In genomic region chr7:126625807-126626600, GRCm38 (mm10) we compare ENCODE assay signal across 12 mouse cellular contexts. TPM values are rescaled to one million over a fixed set of nuclear protein-coding genes. Genes with fewer than 3 reads are reported as not detected.
DNase-seq lines count a peak whose midpoint lies in the region; ATAC-seq and TF ChIP-seq lines count a peak whose summit lies in the region.
"Had no signal": no experiment of that assay in that cellular context is flagged by ENCODE, and none has a peak within 500 bp of the region (broad histone marks: within the 10 kb centered on the region; RNA-seq: fewer than 3 reads in every experiment).

No protein-coding gene starts in this region.

- ATAC-seq in lung, embryonic 15.5 days (ENCODE audit: borderline replicate concordance, extremely low read depth, low FRiP score, low TSS enrichment), result peak; percentile 37; the same call in 1 of the 2 replicates
- ATAC-seq in midbrain, postnatal 0 days (ENCODE audit: low FRiP score), result no peak
- ATAC-seq: forebrain, embryonic 15.5 days had no signal

- H3K4me2 ChIP-seq in lung, embryonic 15.5 days, result no peak overlapping the region
- no peak overlapping the region for H3K4me2 ChIP-seq in midbrain, postnatal 0 days (ENCODE audit: low read depth, low read length, poor library complexity, severe bottlenecking)
- H3K4me2 ChIP-seq: forebrain, embryonic 15.5 days had no signal

- no peak for TF ChIP-seq CTCF in midbrain, postnatal 0 days (IDR thresholded peaks at IDR 0.05)

- peaks cover 15% of the 10 kb centered on the region for H3K4me1 ChIP-seq in lung, embryonic 15.5 days
- H3K4me1 ChIP-seq in midbrain, postnatal 0 days (ENCODE audit: insufficient read depth, low read length), result no peaks in the 10 kb centered on the region
- H3K4me1 ChIP-seq: forebrain, embryonic 15.5 days had no signal

- H3K36me3 ChIP-seq in lung, embryonic 15.5 days, result no peaks in the 10 kb centered on the region
- no peaks in the 10 kb centered on the region for H3K36me3 ChIP-seq in midbrain, postnatal 0 days (ENCODE audit: insufficient read depth, low read length)
- H3K36me3 ChIP-seq: forebrain, embryonic 15.5 days had no signal

- H3K4me3 ChIP-seq in lung, embryonic 15.5 days, result no peak overlapping the region
- H3K4me3 ChIP-seq in midbrain, postnatal 0 days (ENCODE audit: low read depth, low read length), result no peak overlapping the region
- H3K4me3 ChIP-seq: forebrain, embryonic 15.5 days had no signal

- no peak overlapping the region for H3K9ac ChIP-seq in lung, embryonic 15.5 days
- no peak overlapping the region for H3K9ac ChIP-seq in midbrain, postnatal 0 days (replicated peaks; ENCODE audit: low read length, poor library complexity, severe bottlenecking)
- H3K9ac ChIP-seq: forebrain, embryonic 15.5 days had no signal

- H3K9me3 ChIP-seq in lung, embryonic 15.5 days, result no peaks in the 10 kb centered on the region
- H3K9me3 ChIP-seq in midbrain, postnatal 0 days (ENCODE audit: low read length), result no peaks in the 10 kb centered on the region
- H3K9me3 ChIP-seq: forebrain, embryonic 15.5 days had no signal

- no peak overlapping the region for H3K27ac ChIP-seq in lung, embryonic 15.5 days
- H3K27ac ChIP-seq in midbrain, postnatal 0 days (ENCODE audit: low read depth, low read length), result no peak overlapping the region
- H3K27ac ChIP-seq: forebrain, embryonic 15.5 days had no signal

- no peaks in the 10 kb centered on the region for H3K27me3 ChIP-seq in lung, embryonic 15.5 days
- no peaks in the 10 kb centered on the region for H3K27me3 ChIP-seq in midbrain, postnatal 0 days (ENCODE audit: insufficient read depth, low read length)
- H3K27me3 ChIP-seq: forebrain, embryonic 15.5 days had no signal

- 80% methylated on average over 3 of the region's 3 CpGs for WGBS in lung, embryonic 15.5 days
- WGBS in midbrain, postnatal 0 days, result 80% methylated on average over 3 of the region's 3 CpGs

- peak; percentile 29 to 73 for DNase-seq in adrenal gland, adult (ENCODE audit: inconsistent age in 2 of 2, low spot score in 1 of 2)
- no peak for DNase-seq in adrenal gland, postnatal 10 days
- no peak for DNase-seq in lung, postnatal 4 days
- peak; percentile 78 for DNase-seq in fibroblast of lung, adult 2 months (ENCODE audit: low read depth)
- DNase-seq in skeletal muscle tissue, adult 2 months (ENCODE audit: low read depth, low spot score), result peak; percentile 54
- no peak for DNase-seq in midbrain, postnatal 0 days (ENCODE audit: low spot score)
- no peak for DNase-seq in spleen, postnatal 14 days (ENCODE audit: low spot score in 2 of 2)
- DNase-seq: cerebellum, adult 11 months had no signal

RNA-seq across cellular contexts. Expression of gene Nupr1, which starts 4.7 kb away (rescaled TPM):
- 10 to 100 TPM; 14.9 to 19.9 TPM for total RNA-seq in adrenal gland, postnatal 10 days (2021)
- 23.4 and 30.0 TPM in 2 replicates for polyA plus RNA-seq in lung, embryonic 15.5 days (2015; fragmentation: Nextera tagmentation; extraction: Ambion mirVana)
- 5.7 and 9.9 TPM in 2 replicates for total RNA-seq in midbrain, postnatal 0 days (2014; rRNA removed)
- polyA plus RNA-seq in midbrain, postnatal 0 days (2015; fragmentation: Nextera tagmentation; extraction: Ambion mirVana), result 16.9 and 21.4 TPM in 2 replicates

RNA-seq across cellular contexts. Expression of gene Sgf29, which starts 23.1 kb away (rescaled TPM):
- total RNA-seq in adrenal gland, postnatal 10 days (2021), result 10 to 100 TPM; 31.3 to 46.9 TPM
- polyA plus RNA-seq in lung, embryonic 15.5 days (2015; fragmentation: Nextera tagmentation; extraction: Ambion mirVana), result 47.3 and 54.9 TPM in 2 replicates
- total RNA-seq in midbrain, postnatal 0 days (2014; rRNA removed), result 44.4 and 46.6 TPM in 2 replicates
- polyA plus RNA-seq in midbrain, postnatal 0 days (2015; fragmentation: Nextera tagmentation; extraction: Ambion mirVana), result 48.0 and 56.0 TPM in 2 replicates

RNA-seq across cellular contexts. Expression of gene Il27, which starts 31.3 kb away (rescaled TPM):
- total RNA-seq in adrenal gland, postnatal 10 days (2021), result not detected
- not detected in 2 replicates for polyA plus RNA-seq in lung, embryonic 15.5 days (2015; fragmentation: Nextera tagmentation; extraction: Ambion mirVana)
- not detected in 2 replicates for total RNA-seq in midbrain, postnatal 0 days (2014; rRNA removed)
- polyA plus RNA-seq in midbrain, postnatal 0 days (2015; fragmentation: Nextera tagmentation; extraction: Ambion mirVana), result not detected in 2 replicates
- total RNA-seq: layer of hippocampus, adult 8-10 months had no signal
- polyA plus RNA-seq: forebrain, embryonic 15.5 days; heart, embryonic 11.5 days had no signal

RNA-seq across cellular contexts. Expression of gene Cln3, which starts 40.4 kb away (rescaled TPM):
- 10 to 100 TPM; 26.1 to 36.1 TPM for total RNA-seq in adrenal gland, postnatal 10 days (2021)
- polyA plus RNA-seq in lung, embryonic 15.5 days (2015; fragmentation: Nextera tagmentation; extraction: Ambion mirVana), result 27.7 and 27.9 TPM in 2 replicates
- total RNA-seq in midbrain, postnatal 0 days (2014; rRNA removed), result 32.1 and 38.9 TPM in 2 replicates
- polyA plus RNA-seq in midbrain, postnatal 0 days (2015; fragmentation: Nextera tagmentation; extraction: Ambion mirVana), result 23.9 and 31.2 TPM in 2 replicates

RNA-seq across cellular contexts. Expression of gene Apobr, which starts 41.3 kb away (rescaled TPM):
- 1 to 10 TPM; 2.1 to 2.2 TPM for total RNA-seq in adrenal gland, postnatal 10 days (2021)
- 1.1 and 1.5 TPM in 2 replicates for polyA plus RNA-seq in lung, embryonic 15.5 days (2015; fragmentation: Nextera tagmentation; extraction: Ambion mirVana)
- total RNA-seq in midbrain, postnatal 0 days (2014; rRNA removed), result 0.38 TPM in 1 of 2 replicates, not detected in the other
- 0.58 and 0.82 TPM in 2 replicates for polyA plus RNA-seq in midbrain, postnatal 0 days (2015; fragmentation: Nextera tagmentation; extraction: Ambion mirVana)

Comparison
In these comparisons a context has a peak if more than half of its experiments do, and no peak if none do; other contexts are left out.
1. DNase-seq: peak in adrenal gland, adult (2 of 2), fibroblast of lung, adult 2 months (single experiment) and skeletal muscle tissue, adult 2 months (single experiment); none in adrenal gland, postnatal 10 days (single experiment), lung, postnatal 4 days (0 of 2), midbrain, postnatal 0 days (single experiment) and spleen, postnatal 14 days (0 of 2).